Mouse (Mus musculus): ENCODE measurements around the gene Spata16. TPM values are rescaled to one million over a fixed set of nuclear protein-coding genes. Genes with fewer than 3 reads are reported as not detected.

Spata16 gene
- polyA plus RNA-seq, 2 experiments, result not detected

GRCm38 (mm10) chr3:26983749-26984148 lies 346.3 kb downstream of the Spata16 start:
- Histone ChIP-seq H3K9ac (replicated peaks) (no peak overlapping the region), H3K9me3 (ENCODE audit: control insufficient read depth, low read length) (no peaks in the 10 kb centered on the region), H3K4me2 (ENCODE audit: low read depth) (no peak overlapping the region), H3K27ac (no peak overlapping the region), H3K36me3 (replicated peaks; ENCODE audit: control insufficient read depth, insufficient read depth, low read depth) (no peaks in the 10 kb centered on the region), H3K27me3 (ENCODE audit: control insufficient read depth, insufficient read depth, low read length) (no peaks in the 10 kb centered on the region), H3K4me3 (ENCODE audit: insufficient read depth in 1 of 2, low read depth in 2 of 2, low read length in 2 of 2) (no peak overlapping the region), H3K4me1 (replicated peaks; ENCODE audit: control insufficient read depth in 2 of 2, insufficient read depth in 2 of 2, low read length in 1 of 2) (no peaks in the 10 kb centered on the region)
- WGBS (ENCODE audit: insufficient replicate concordance), result 71% methylated on average over 6 of the region's 6 CpGs
- no peak for ATAC-seq (ENCODE audit: insufficient read depth)
- DNase-seq (ENCODE audit: low read depth in 3 of 3, low spot score in 3 of 3), result no peak
- TF ChIP-seq EP300 (IDR thresholded peaks at IDR 0.05; ENCODE audit: low read depth) (no peak), CTCF (IDR thresholded peaks at IDR 0.05; ENCODE audit: low read depth) (no peak)

GRCm38 (mm10) chr3:27006844-27007243 lies 369.4 kb downstream of the Spata16 start:
- Histone ChIP-seq H3K36me3 (replicated peaks; ENCODE audit: control insufficient read depth, insufficient read depth, low read depth) (no peaks in the 10 kb centered on the region), H3K9ac (replicated peaks) (no peak overlapping the region), H3K27ac (no peak overlapping the region), H3K4me3 (ENCODE audit: insufficient read depth in 1 of 2, low read depth in 2 of 2, low read length in 2 of 2) (no peak overlapping the region), H3K9me3 (ENCODE audit: control insufficient read depth, low read length) (no peaks in the 10 kb centered on the region), H3K4me1 (replicated peaks; ENCODE audit: control insufficient read depth in 2 of 2, insufficient read depth in 2 of 2, low read length in 1 of 2) (no peaks in the 10 kb centered on the region), H3K27me3 (ENCODE audit: control insufficient read depth, insufficient read depth, low read length) (no peaks in the 10 kb centered on the region), H3K4me2 (ENCODE audit: low read depth) (no peak overlapping the region)
- ATAC-seq (ENCODE audit: insufficient read depth) (no peak), DNase-seq (ENCODE audit: low read depth in 3 of 3, low spot score in 3 of 3) (no peak)
- WGBS (ENCODE audit: insufficient replicate concordance), result 32% methylated on average over 1 of the region's 1 CpGs
- TF ChIP-seq CTCF (IDR thresholded peaks at IDR 0.05; ENCODE audit: low read depth) (no peak), EP300 (IDR thresholded peaks at IDR 0.05; ENCODE audit: low read depth) (no peak)

GRCm38 (mm10) chr3:27027957-27028356 lies 390.5 kb downstream of the Spata16 start:
- Histone ChIP-seq H3K4me3 (ENCODE audit: insufficient read depth in 1 of 2, low read depth in 2 of 2, low read length in 2 of 2) (no peak overlapping the region), H3K4me2 (ENCODE audit: low read depth) (no peak overlapping the region), H3K9me3 (ENCODE audit: control insufficient read depth, low read length) (no peaks in the 10 kb centered on the region), H3K36me3 (replicated peaks; ENCODE audit: control insufficient read depth, insufficient read depth, low read depth) (no peaks in the 10 kb centered on the region), H3K9ac (replicated peaks) (no peak overlapping the region), H3K27me3 (ENCODE audit: control insufficient read depth, insufficient read depth, low read length) (no peaks in the 10 kb centered on the region), H3K27ac (no peak overlapping the region), H3K4me1 (replicated peaks; ENCODE audit: control insufficient read depth in 2 of 2, insufficient read depth in 2 of 2, low read length in 1 of 2) (no peaks in the 10 kb centered on the region)
- ATAC-seq (ENCODE audit: insufficient read depth) (no peak), DNase-seq (ENCODE audit: low read depth in 3 of 3, low spot score in 3 of 3) (no peak)
- TF ChIP-seq EP300 (IDR thresholded peaks at IDR 0.05; ENCODE audit: low read depth) (no peak), CTCF (IDR thresholded peaks at IDR 0.05; ENCODE audit: low read depth) (no peak)
- WGBS (ENCODE audit: insufficient replicate concordance), result 60% methylated on average over 3 of the region's 3 CpGs

- no peak for TF ChIP-seq EP300 (IDR thresholded peaks at IDR 0.05; ENCODE audit: low read depth)
- TF ChIP-seq CTCF (IDR thresholded peaks at IDR 0.05; ENCODE audit: low read depth), result no peak
- H3K27me3 ChIP-seq (ENCODE audit: control insufficient read depth, insufficient read depth, low read length), result no peaks in the 10 kb centered on the region
- no peak overlapping the region for H3K27ac ChIP-seq
- H3K9ac ChIP-seq (replicated peaks), result no peak overlapping the region
- no peaks in the 10 kb centered on the region for H3K4me1 ChIP-seq (replicated peaks; ENCODE audit: control insufficient read depth in 2 of 2, insufficient read depth in 2 of 2, low read length in 1 of 2)
- H3K9me3 ChIP-seq (ENCODE audit: control insufficient read depth, low read length), result no peaks in the 10 kb centered on the region
- DNase-seq (ENCODE audit: low read depth in 3 of 3, low spot score in 3 of 3) (no peak), ATAC-seq (ENCODE audit: insufficient read depth) (no peak)
- no peaks in the 10 kb centered on the region for H3K36me3 ChIP-seq (replicated peaks; ENCODE audit: control insufficient read depth, insufficient read depth, low read depth)
- H3K4me2 ChIP-seq (ENCODE audit: low read depth), result no peak overlapping the region
- H3K4me3 ChIP-seq (ENCODE audit: insufficient read depth in 1 of 2, low read depth in 2 of 2, low read length in 2 of 2), result no peak overlapping the region
Observed at GRCm38 (mm10) chr3:27028526-27028925, 391.1 kb downstream of the Spata16 start.

- no peaks in the 10 kb centered on the region for H3K4me1 ChIP-seq (replicated peaks; ENCODE audit: control insufficient read depth in 2 of 2, insufficient read depth in 2 of 2, low read length in 1 of 2)
- no peak overlapping the region for H3K27ac ChIP-seq
- DNase-seq (ENCODE audit: low read depth in 3 of 3, low spot score in 3 of 3) (no peak), ATAC-seq (ENCODE audit: insufficient read depth) (no peak)
- no peak overlapping the region for H3K4me3 ChIP-seq (ENCODE audit: insufficient read depth in 1 of 2, low read depth in 2 of 2, low read length in 2 of 2)
- no peaks in the 10 kb centered on the region for H3K27me3 ChIP-seq (ENCODE audit: control insufficient read depth, insufficient read depth, low read length)
- TF ChIP-seq EP300 (IDR thresholded peaks at IDR 0.05; ENCODE audit: low read depth) (no peak), CTCF (IDR thresholded peaks at IDR 0.05; ENCODE audit: low read depth) (no peak)
- WGBS (ENCODE audit: insufficient replicate concordance), result 67% methylated on average over 8 of the region's 8 CpGs
- no peaks in the 10 kb centered on the region for H3K36me3 ChIP-seq (replicated peaks; ENCODE audit: control insufficient read depth, insufficient read depth, low read depth)
- H3K9ac ChIP-seq (replicated peaks), result no peak overlapping the region
- no peak overlapping the region for H3K4me2 ChIP-seq (ENCODE audit: low read depth)
- H3K9me3 ChIP-seq (ENCODE audit: control insufficient read depth, low read length), result no peaks in the 10 kb centered on the region
Observed at GRCm38 (mm10) chr3:27030067-27030857, 392.8 kb downstream of the Spata16 start.

Small RNAs within 50 kb of the gene (microRNA-seq; reads per million reads assigned to microRNA genes)
- not detected for gene Gm25773
- gene Gm44464, result not detected

Measured in liver, embryonic 14.5 days (tissue).